9 mouse cellular contexts compared by ENCODE assay signal in the genomic region with DNA sequence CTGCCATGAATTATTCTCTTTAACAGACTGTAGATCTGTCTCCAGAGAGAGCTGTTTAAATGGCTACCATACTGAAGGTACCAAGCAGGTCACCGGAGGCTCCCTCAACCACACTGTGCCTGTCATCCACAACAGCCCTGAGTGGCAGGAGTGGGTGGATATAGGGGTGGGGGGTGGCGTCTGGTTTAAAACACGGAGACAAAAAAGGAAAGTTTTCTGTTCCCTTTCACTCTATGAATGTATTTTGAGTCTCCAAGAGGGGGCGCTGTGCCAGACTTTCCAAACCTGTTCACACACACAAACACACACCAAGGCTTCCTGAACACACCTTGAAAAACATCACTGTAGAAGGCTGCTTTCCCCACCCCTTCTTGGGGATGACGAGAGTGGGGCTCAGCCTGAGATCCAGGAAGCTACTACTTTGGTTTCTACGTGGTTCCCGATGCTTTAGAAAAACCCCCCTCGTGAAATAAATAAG. TPM values are rescaled to one million over a fixed set of nuclear protein-coding genes. Genes with fewer than 3 reads are reported as not detected.
A peak's percentile ranks its signal among the peaks of the same experiment; 100 is the strongest.
DNase-seq lines count a peak whose midpoint lies in the region; ATAC-seq and TF ChIP-seq lines count a peak whose summit lies in the region.
"Had no signal": no experiment of that assay in that cellular context is flagged by ENCODE, and none has a peak within 500 bp of the region (broad histone marks: within the 10 kb centered on the region; RNA-seq: fewer than 3 reads in every experiment).

No protein-coding gene starts in this region.

- no peak overlapping the region for H3K27ac ChIP-seq in liver, postnatal 0 days (ENCODE audit: low read depth)
- no peak overlapping the region for H3K27ac ChIP-seq in liver, embryonic 12.5 days
- H3K27ac ChIP-seq in embryonic facial prominence, embryonic 12.5 days, result peak overlapping the region; percentile 19; the same call in 1 of the 2 replicates
- 0 out of 2 replicates have a peak overlapping the region, but pooled peaks have one; percentile 69 for H3K27ac ChIP-seq in intestine, embryonic 16.5 days (ENCODE audit: low read length)
- H3K27ac ChIP-seq: liver, embryonic 15.5 days had no signal

- no peak for TF ChIP-seq EP300 in liver, postnatal 0 days (IDR thresholded peaks at IDR 0.05; ENCODE audit: low read depth)

- ATAC-seq in liver, postnatal 0 days, result no peak
- ATAC-seq in liver, embryonic 12.5 days, result no peak
- no peak for ATAC-seq in embryonic facial prominence, embryonic 12.5 days (ENCODE audit: insufficient number of reproducible peaks, insufficient read depth, low FRiP score, low TSS enrichment)
- ATAC-seq in intestine, embryonic 16.5 days, result peak; percentile 45

- no peak overlapping the region for H3K9ac ChIP-seq in liver, postnatal 0 days (replicated peaks)
- H3K9ac ChIP-seq in liver, embryonic 12.5 days, result no peak overlapping the region
- no peak overlapping the region for H3K9ac ChIP-seq in embryonic facial prominence, embryonic 12.5 days
- H3K9ac ChIP-seq in intestine, embryonic 16.5 days (ENCODE audit: low read depth, low read length), result no peak overlapping the region
- H3K9ac ChIP-seq: liver, embryonic 15.5 days had no signal

- no peak overlapping the region for H3K4me3 ChIP-seq in liver, postnatal 0 days (ENCODE audit: low read depth, low read length)
- H3K4me3 ChIP-seq in liver, embryonic 12.5 days, result no peak overlapping the region
- no peak overlapping the region for H3K4me3 ChIP-seq in embryonic facial prominence, embryonic 12.5 days
- H3K4me3 ChIP-seq in intestine, embryonic 16.5 days (ENCODE audit: low read length), result no peak overlapping the region
- H3K4me3 ChIP-seq: liver, embryonic 15.5 days had no signal

- H3K9me3 ChIP-seq in liver, postnatal 0 days (ENCODE audit: low read length), result no peaks in the 10 kb centered on the region
- no peaks in the 10 kb centered on the region for H3K9me3 ChIP-seq in liver, embryonic 12.5 days (replicated peaks)
- no peaks in the 10 kb centered on the region for H3K9me3 ChIP-seq in embryonic facial prominence, embryonic 12.5 days
- no peaks in the 10 kb centered on the region for H3K9me3 ChIP-seq in intestine, embryonic 16.5 days (ENCODE audit: control insufficient read depth, low read length)
- H3K9me3 ChIP-seq: liver, embryonic 15.5 days had no signal

- H3K4me1 ChIP-seq in liver, postnatal 0 days (ENCODE audit: insufficient read depth), result no peaks in the 10 kb centered on the region
- 0 out of 2 replicates have a peak, but pooled peaks cover 5% of the 10 kb centered on the region for H3K4me1 ChIP-seq in liver, embryonic 12.5 days
- peaks cover 47% of the 10 kb centered on the region for H3K4me1 ChIP-seq in embryonic facial prominence, embryonic 12.5 days
- H3K4me1 ChIP-seq in intestine, embryonic 16.5 days (ENCODE audit: control insufficient read depth, insufficient read depth, low read length), result no peaks in the 10 kb centered on the region; the same call in 1 of the 2 replicates
- H3K4me1 ChIP-seq: liver, embryonic 15.5 days had no signal

- 62% methylated on average over 8 of the region's 8 CpGs for WGBS in liver, postnatal 0 days (ENCODE audit: insufficient replicate concordance)
- 72% methylated on average over 8 of the region's 8 CpGs for WGBS in liver, embryonic 12.5 days (ENCODE audit: insufficient replicate concordance)
- 53% methylated on average over 8 of the region's 8 CpGs for WGBS in embryonic facial prominence, embryonic 12.5 days
- WGBS in intestine, embryonic 16.5 days, result 60% methylated on average over 8 of the region's 8 CpGs

- peak; percentile 15 to 28 for DNase-seq in cerebellum, adult 18-20 months
- DNase-seq in cerebellum, adult 9-10 months, result no peak
- DNase-seq in liver, postnatal 0 days, result no peak
- DNase-seq in retina, postnatal 1 day, result peak; percentile 48
- no peak for DNase-seq in urinary bladder, postnatal 10 days (ENCODE audit: low spot score)

- H3K27me3 ChIP-seq in liver, postnatal 0 days (ENCODE audit: insufficient read depth, low read length), result no peaks in the 10 kb centered on the region
- H3K27me3 ChIP-seq in liver, embryonic 12.5 days (replicated peaks), result no peaks in the 10 kb centered on the region
- no peaks in the 10 kb centered on the region for H3K27me3 ChIP-seq in embryonic facial prominence, embryonic 12.5 days
- H3K27me3 ChIP-seq in intestine, embryonic 16.5 days (replicated peaks; ENCODE audit: control insufficient read depth, insufficient read depth, low read length), result no peaks in the 10 kb centered on the region
- H3K27me3 ChIP-seq: liver, embryonic 15.5 days had no signal

- H3K36me3 ChIP-seq in liver, postnatal 0 days (replicated peaks; ENCODE audit: insufficient read depth, low read length), result peaks cover 7% of the 10 kb centered on the region
- peaks cover 10% of the 10 kb centered on the region for H3K36me3 ChIP-seq in liver, embryonic 12.5 days
- H3K36me3 ChIP-seq in embryonic facial prominence, embryonic 12.5 days, result no peaks in the 10 kb centered on the region
- H3K36me3 ChIP-seq in intestine, embryonic 16.5 days (ENCODE audit: control insufficient read depth, insufficient read depth, low read length), result 0 out of 2 replicates have a peak, but pooled peaks cover 3% of the 10 kb centered on the region

- no peak overlapping the region for H3K4me2 ChIP-seq in liver, postnatal 0 days (ENCODE audit: low read depth, low read length)
- no peak overlapping the region for H3K4me2 ChIP-seq in liver, embryonic 12.5 days
- H3K4me2 ChIP-seq in embryonic facial prominence, embryonic 12.5 days (replicated peaks), result no peak overlapping the region
- H3K4me2 ChIP-seq in intestine, embryonic 16.5 days (ENCODE audit: low read depth, low read length), result no peak overlapping the region
- H3K4me2 ChIP-seq: liver, embryonic 15.5 days had no signal

- TF ChIP-seq CTCF in liver, postnatal 0 days (IDR thresholded peaks at IDR 0.05; ENCODE audit: low read depth), result peak; percentile 41

RNA-seq across cellular contexts. Expression of a gene that starts 43.5 kb away (rescaled TPM):
- 0.28 and 0.39 TPM in 2 replicates for polyA plus RNA-seq in liver, postnatal 0 days (2015; fragmentation: Nextera tagmentation; extraction: Ambion mirVana)
- 0.20 and 0.27 TPM in 2 replicates for polyA plus RNA-seq in liver, embryonic 12.5 days (2016; fragmentation: Nextera tagmentation; extraction: Ambion mirVana)
- 2.1 and 2.6 TPM in 2 replicates for polyA plus RNA-seq in embryonic facial prominence, embryonic 12.5 days (2016; fragmentation: Nextera tagmentation; extraction: Ambion mirVana)
- polyA plus RNA-seq in intestine, embryonic 16.5 days (2015; fragmentation: Nextera tagmentation; extraction: Ambion mirVana), result 1.9 and 2.0 TPM in 2 replicates

Comparison
In these comparisons a context has a peak if more than half of its experiments do, and no peak if none do; other contexts are left out.
1. DNase-seq: peak in cerebellum, adult 18-20 months (2 of 2) and retina, postnatal 1 day (single experiment); none in cerebellum, adult 9-10 months (single experiment), liver, postnatal 0 days (single experiment) and urinary bladder, postnatal 10 days (single experiment).
2. H3K27ac ChIP-seq: peak in embryonic facial prominence, embryonic 12.5 days (single experiment) and intestine, embryonic 16.5 days (single experiment); none in liver, postnatal 0 days (single experiment) and liver, embryonic 12.5 days (single experiment).